Mouse (Mus musculus) urinary bladder, postnatal 10 days (tissue): ENCODE data around the gene Epb41l4b.

ENCODE experiments used
- DNase-seq: peaks from one replicate; pipeline ENCODE4 v3.0.0; 2022; ENCODE audit warnings: low spot score

The Epb41l4b gene

DNA sequence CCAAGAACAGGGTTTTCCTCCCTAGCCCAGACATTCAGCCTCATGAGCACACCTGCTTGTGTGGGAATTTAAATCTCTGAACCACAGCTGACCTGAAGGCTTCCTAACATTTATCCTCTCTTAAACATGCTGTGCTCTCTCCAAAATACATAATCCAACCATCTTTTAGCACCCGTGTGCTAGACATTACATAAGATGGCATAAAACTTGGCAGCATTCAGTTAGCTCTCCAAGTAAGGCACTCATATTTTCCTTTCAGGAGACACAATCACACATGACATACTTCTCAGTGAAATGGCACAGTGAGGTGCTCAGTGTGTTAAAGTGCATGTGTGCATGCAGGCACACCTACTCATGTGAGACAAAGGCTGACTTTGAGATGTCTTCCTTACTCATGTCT, 200.7 kb downstream of the Epb41l4b start:
- no peak for DNase-seq
